ENCODE assay signal across 20 mouse cellular contexts in genomic region chr14:122459776-122460175, GRCm38 (mm10). TPM values are rescaled to one million over a fixed set of nuclear protein-coding genes. Genes with fewer than 3 reads are reported as not detected.
DNase-seq lines count a peak whose midpoint lies in the region; ATAC-seq lines count a peak whose summit lies in the region.
"Had no signal": no experiment of that assay in that cellular context is flagged by ENCODE, and none has a peak within 500 bp of the region (broad histone marks: within the 10 kb centered on the region; RNA-seq: fewer than 3 reads in every experiment).

No protein-coding gene starts in this region.

- H3K4me1 ChIP-seq in embryonic facial prominence, embryonic 10.5 days: peaks cover 31% of the 10 kb centered on the region
- H3K4me1 ChIP-seq in forebrain, embryonic 11.5 days (replicated peaks; ENCODE audit: control insufficient read depth, insufficient read depth, low read length): peaks cover 10% of the 10 kb centered on the region
- H3K4me1 ChIP-seq in hindbrain, embryonic 13.5 days (replicated peaks): peaks cover 15% of the 10 kb centered on the region
- peaks cover 28% of the 10 kb centered on the region for H3K4me1 ChIP-seq in midbrain, embryonic 12.5 days

- peak overlapping the region; percentile 57 for H3K9ac ChIP-seq in forebrain, embryonic 11.5 days (ENCODE audit: low read length)
- H3K9ac ChIP-seq in hindbrain, embryonic 13.5 days: peak overlapping the region; percentile 63
- H3K9ac ChIP-seq in midbrain, embryonic 12.5 days (replicated peaks): peak overlapping the region; percentile 37; the same call in 1 of the 2 replicates
- H3K9ac ChIP-seq: embryonic facial prominence, embryonic 13.5 days; stomach, embryonic 15.5 days had no signal

- DNase-seq in embryonic facial prominence, embryonic 10.5 days (ENCODE audit: low spot score): peak; percentile 7
- no peak for DNase-seq in forebrain, embryonic 11.5 days (ENCODE audit: low spot score)
- no peak for DNase-seq in ovary, adult 18-20 months (ENCODE audit: low spot score)
- no peak for DNase-seq in adrenal gland, postnatal 25 days
- no peak for DNase-seq in adrenal gland, postnatal 36 days
- DNase-seq: gastrocnemius, postnatal 10 days; heart, postnatal 4 days; kidney, adult 18-20 months; left cerebral cortex, postnatal 4 days; lung, postnatal 4 days; thymus, postnatal 25 days had no signal

- no peak overlapping the region for H3K27ac ChIP-seq in embryonic facial prominence, embryonic 10.5 days (replicated peaks)
- 0 out of 2 replicates have a peak overlapping the region, but pooled peaks have one; percentile 5 for H3K27ac ChIP-seq in forebrain, embryonic 11.5 days (ENCODE audit: low read depth, low read length)
- H3K27ac ChIP-seq in hindbrain, embryonic 13.5 days: 0 out of 2 replicates have a peak overlapping the region, but pooled peaks have one; percentile 64
- H3K27ac ChIP-seq in midbrain, embryonic 12.5 days (replicated peaks): no peak overlapping the region
- H3K27ac ChIP-seq: embryonic facial prominence, embryonic 13.5 days; stomach, embryonic 15.5 days had no signal

- H3K36me3 ChIP-seq in embryonic facial prominence, embryonic 10.5 days (replicated peaks): no peaks in the 10 kb centered on the region
- H3K36me3 ChIP-seq in forebrain, embryonic 11.5 days (ENCODE audit: control insufficient read depth, insufficient read depth, low read length): no peaks in the 10 kb centered on the region
- no peaks in the 10 kb centered on the region for H3K36me3 ChIP-seq in hindbrain, embryonic 13.5 days
- no peaks in the 10 kb centered on the region for H3K36me3 ChIP-seq in midbrain, embryonic 12.5 days
- H3K36me3 ChIP-seq: embryonic facial prominence, embryonic 13.5 days; stomach, embryonic 15.5 days had no signal

- H3K4me3 ChIP-seq in embryonic facial prominence, embryonic 10.5 days: peak overlapping the region; percentile 23; the same call in 1 of the 2 replicates
- peak overlapping the region; percentile 19 for H3K4me3 ChIP-seq in forebrain, embryonic 11.5 days (ENCODE audit: low read depth, low read length)
- peak overlapping the region; percentile 25 for H3K4me3 ChIP-seq in hindbrain, embryonic 13.5 days
- peak overlapping the region; percentile 27 for H3K4me3 ChIP-seq in midbrain, embryonic 12.5 days
- H3K4me3 ChIP-seq: embryonic facial prominence, embryonic 13.5 days; stomach, embryonic 15.5 days had no signal

- H3K27me3 ChIP-seq in embryonic facial prominence, embryonic 10.5 days (replicated peaks; ENCODE audit: low read depth, poor library complexity, severe bottlenecking): peaks cover 80% of the 10 kb centered on the region
- H3K27me3 ChIP-seq in forebrain, embryonic 11.5 days (ENCODE audit: control insufficient read depth, insufficient read depth, low read length): peaks cover 4% of the 10 kb centered on the region; the same call in 1 of the 2 replicates
- peaks cover 63% of the 10 kb centered on the region for H3K27me3 ChIP-seq in hindbrain, embryonic 13.5 days
- H3K27me3 ChIP-seq in midbrain, embryonic 12.5 days: peaks cover 59% of the 10 kb centered on the region

- WGBS in embryonic facial prominence, embryonic 10.5 days: 90% methylated on average over 1 of the region's 1 CpGs
- WGBS in forebrain, embryonic 11.5 days: 92% methylated on average over 1 of the region's 1 CpGs
- WGBS in hindbrain, embryonic 13.5 days: 82% methylated on average over 1 of the region's 1 CpGs
- WGBS in midbrain, embryonic 12.5 days: 89% methylated on average over 1 of the region's 1 CpGs

- H3K9me3 ChIP-seq in embryonic facial prominence, embryonic 10.5 days: no peaks in the 10 kb centered on the region
- H3K9me3 ChIP-seq in forebrain, embryonic 11.5 days (ENCODE audit: control insufficient read depth, low read length): no peaks in the 10 kb centered on the region
- no peaks in the 10 kb centered on the region for H3K9me3 ChIP-seq in hindbrain, embryonic 13.5 days
- H3K9me3 ChIP-seq in midbrain, embryonic 12.5 days: no peaks in the 10 kb centered on the region
- H3K9me3 ChIP-seq: embryonic facial prominence, embryonic 13.5 days; stomach, embryonic 15.5 days had no signal

- H3K4me2 ChIP-seq in forebrain, embryonic 11.5 days (ENCODE audit: low read depth, low read length, severe bottlenecking): peak overlapping the region; percentile 48
- peak overlapping the region; percentile 43 for H3K4me2 ChIP-seq in hindbrain, embryonic 13.5 days
- peak overlapping the region; percentile 44 for H3K4me2 ChIP-seq in midbrain, embryonic 12.5 days (replicated peaks)
- H3K4me2 ChIP-seq: embryonic facial prominence, embryonic 13.5 days; heart, embryonic 11.5 days; stomach, embryonic 15.5 days had no signal

- ATAC-seq in forebrain, embryonic 11.5 days (replicated peaks; ENCODE audit: low FRiP score): no peak
- ATAC-seq in hindbrain, embryonic 13.5 days (ENCODE audit: low FRiP score): no peak
- ATAC-seq in midbrain, embryonic 12.5 days (ENCODE audit: low FRiP score, low read depth): no peak

RNA-seq across cellular contexts. Expression of gene Zic5, which starts 5.7 kb away (rescaled TPM):
- 6.2 and 6.9 TPM in 2 replicates for polyA plus RNA-seq in embryonic facial prominence, embryonic 10.5 days (2016; fragmentation: Nextera tagmentation; extraction: Ambion mirVana)
- 28.6 and 30.0 TPM in 2 replicates for polyA plus RNA-seq in forebrain, embryonic 11.5 days (2014; fragmentation: Nextera tagmentation; extraction: Ambion mirVana)
- polyA plus RNA-seq in hindbrain, embryonic 13.5 days (2015; fragmentation: Nextera tagmentation; extraction: Ambion mirVana): 10.9 and 13.9 TPM in 2 replicates
- 15.7 and 30.2 TPM in 2 replicates for polyA plus RNA-seq in midbrain, embryonic 12.5 days (2016; fragmentation: Nextera tagmentation; extraction: Ambion mirVana)
- total RNA-seq in adrenal gland, postnatal 25 days (2021): not detected in 2 replicates
- not detected for total RNA-seq in adrenal gland, postnatal 36 days (2021)
- total RNA-seq: gastrocnemius, postnatal 10 days; heart, postnatal 4 days had no signal
- polyA plus RNA-seq: large intestine, adult 2 months; liver, embryonic 16.5 days; small intestine, adult 2 months; stomach, embryonic 15.5 days had no signal

RNA-seq across cellular contexts. Expression of gene Gm5089, which starts 8.9 kb away (rescaled TPM):
- 0.50 and 0.56 TPM in 2 replicates for polyA plus RNA-seq in embryonic facial prominence, embryonic 10.5 days (2016; fragmentation: Nextera tagmentation; extraction: Ambion mirVana)
- 1.7 and 2.4 TPM in 2 replicates for polyA plus RNA-seq in forebrain, embryonic 11.5 days (2014; fragmentation: Nextera tagmentation; extraction: Ambion mirVana)
- 1.8 and 3.0 TPM in 2 replicates for polyA plus RNA-seq in hindbrain, embryonic 13.5 days (2015; fragmentation: Nextera tagmentation; extraction: Ambion mirVana)
- 1.7 and 2.6 TPM in 2 replicates for polyA plus RNA-seq in midbrain, embryonic 12.5 days (2016; fragmentation: Nextera tagmentation; extraction: Ambion mirVana)
- not detected in 2 replicates for total RNA-seq in adrenal gland, postnatal 25 days (2021)
- not detected for total RNA-seq in adrenal gland, postnatal 36 days (2021)
- total RNA-seq: adrenal gland, postnatal 4 days; gastrocnemius, postnatal 10 days; heart, postnatal 4 days had no signal
- polyA plus RNA-seq: heart, embryonic 11.5 days; large intestine, adult 2 months; liver, embryonic 16.5 days; small intestine, adult 2 months; stomach, embryonic 15.5 days had no signal

RNA-seq across cellular contexts. Expression of gene Zic2, which starts 15.5 kb away (rescaled TPM):
- polyA plus RNA-seq in embryonic facial prominence, embryonic 10.5 days (2016; fragmentation: Nextera tagmentation; extraction: Ambion mirVana): 2.2 and 2.4 TPM in 2 replicates
- polyA plus RNA-seq in forebrain, embryonic 11.5 days (2014; fragmentation: Nextera tagmentation; extraction: Ambion mirVana): 10.3 and 11.4 TPM in 2 replicates
- 9.3 and 13.7 TPM in 2 replicates for polyA plus RNA-seq in hindbrain, embryonic 13.5 days (2015; fragmentation: Nextera tagmentation; extraction: Ambion mirVana)
- polyA plus RNA-seq in midbrain, embryonic 12.5 days (2016; fragmentation: Nextera tagmentation; extraction: Ambion mirVana): 14.2 and 21.1 TPM in 2 replicates
- total RNA-seq in adrenal gland, postnatal 25 days (2021): not detected in 2 replicates
- total RNA-seq in adrenal gland, postnatal 36 days (2021): under 1 TPM in 1 of 2 experiments, not detected in 1; 0.13 TPM
- total RNA-seq: gastrocnemius, postnatal 10 days; heart, postnatal 4 days had no signal
- polyA plus RNA-seq: large intestine, adult 2 months; liver, embryonic 16.5 days; small intestine, adult 2 months; stomach, embryonic 15.5 days had no signal

RNA-seq across cellular contexts. Expression of gene Gm10837, which starts 30.6 kb away (rescaled TPM):
- 0.31 TPM in 1 of 2 replicates, not detected in the other for polyA plus RNA-seq in embryonic facial prominence, embryonic 10.5 days (2016; fragmentation: Nextera tagmentation; extraction: Ambion mirVana)
- 0.29 and 0.48 TPM in 2 replicates for polyA plus RNA-seq in forebrain, embryonic 11.5 days (2014; fragmentation: Nextera tagmentation; extraction: Ambion mirVana)
- 0.41 and 0.74 TPM in 2 replicates for polyA plus RNA-seq in hindbrain, embryonic 13.5 days (2015; fragmentation: Nextera tagmentation; extraction: Ambion mirVana)
- polyA plus RNA-seq in midbrain, embryonic 12.5 days (2016; fragmentation: Nextera tagmentation; extraction: Ambion mirVana): 0.31 and 0.68 TPM in 2 replicates
- not detected in 2 replicates for total RNA-seq in adrenal gland, postnatal 25 days (2021)
- not detected for total RNA-seq in adrenal gland, postnatal 36 days (2021)
- total RNA-seq: adrenal gland, postnatal 4 days; gastrocnemius, postnatal 10 days; heart, postnatal 4 days had no signal
- polyA plus RNA-seq: embryonic facial prominence, embryonic 13.5 days; large intestine, adult 2 months; liver, embryonic 16.5 days; small intestine, adult 2 months; stomach, embryonic 15.5 days had no signal

Comparison
In these comparisons a context has a peak if more than half of its experiments do, and no peak if none do; other contexts are left out.
1. H3K27ac ChIP-seq: peak in forebrain, embryonic 11.5 days (single experiment) and hindbrain, embryonic 13.5 days (single experiment); none in embryonic facial prominence, embryonic 10.5 days (single experiment) and midbrain, embryonic 12.5 days (single experiment).
2. Peak in every context shown above with its lines, with median percentiles within 50 percentile points of each other: H3K4me3 ChIP-seq, H3K4me2 ChIP-seq and H3K9ac ChIP-seq.